Mouse (Mus musculus) liver, embryonic 15.5 days (tissue): Measurements from ENCODE around the gene Epc2. TPM values are rescaled to one million over a fixed set of nuclear protein-coding genes. Genes with fewer than 3 reads are reported as not detected.
A peak's percentile ranks its signal among the peaks of the same experiment; 100 is the strongest.

Experiments
- ATAC-seq: fragments of 200-750 bp; cut with Nextera tagmentation; 2 replicates; pipeline ENCODE4 v1.8.0; 2017; ENCODE audit warnings: moderate number of reproducible peaks, mild to moderate bottlenecking, moderate library complexity; ENCODE audit not compliant: insufficient read depth
- H3K27ac ChIP-seq: fragments of 300-500 bp; sonication (generic); replicated peaks from 2 replicates; pipeline ENCODE4 v1.5.1; 2015; ENCODE audit warnings: mild to moderate bottlenecking, inconsistent platforms
- H3K27me3 ChIP-seq: fragments of 300-500 bp; sonication (generic); 2 replicates; pipeline ENCODE4 v1.6.1; 2015; ENCODE audit warnings: mild to moderate bottlenecking, inconsistent platforms
- H3K36me3 ChIP-seq: fragments of 300-500 bp; sonication (generic); replicated peaks from 2 replicates; pipeline ENCODE4 v1.6.1; 2015; ENCODE audit warnings: moderate library complexity, mild to moderate bottlenecking, inconsistent platforms
- H3K4me1 ChIP-seq: fragments of 300-500 bp; sonication (generic); replicated peaks from 2 replicates; pipeline ENCODE4 v1.6.1; 2015; ENCODE audit warnings: inconsistent platforms
- H3K4me2 ChIP-seq: fragments of 300-500 bp; sonication (generic); 2 replicates; pipeline ENCODE4 v1.6.1; 2015; ENCODE audit warnings: moderate library complexity, mild to moderate bottlenecking, inconsistent platforms
- H3K4me3 ChIP-seq: fragments of 300-500 bp; sonication (generic); replicated peaks from 2 replicates; pipeline ENCODE4 v1.5.1; 2015; ENCODE audit warnings: mild to moderate bottlenecking, inconsistent platforms
- H3K9ac ChIP-seq: fragments of 300-500 bp; sonication (generic); 2 replicates; pipeline ENCODE4 v1.6.1; 2015; ENCODE audit warnings: moderate library complexity, mild to moderate bottlenecking, inconsistent platforms
- H3K9me3 ChIP-seq: fragments of 300-500 bp; sonication (generic); replicated peaks from 2 replicates; pipeline ENCODE4 v1.6.1; 2016; ENCODE audit warnings: inconsistent platforms
- WGBS: fragments of 180-500 bp; shearing (Covaris S2); methylation state at CpG from one replicate; pipeline ENCODE4 v1.1.7; 2015; ENCODE audit warnings: mixed read lengths; ENCODE audit not compliant: insufficient replicate concordance; 5-methylcytosine and 5-hydroxymethylcytosine counted together
- polyA plus RNA-seq: library from polyadenylated mRNA; unstranded; fragments of >200 nt; fragmentation: Nextera tagmentation; extraction: Ambion mirVana; gene quantifications from 2 replicates; pipeline ENCODE4 v1.2.1, GENCODE M21; 2015

Gene Epc2
- polyA plus RNA-seq, 1 experiment from 2014 or later = 2.0 TPM

GRCm38 (mm10) chr2:49433211-49433610 is 18.1 kb upstream of the Epc2 start:
- no peaks in the 10 kb centered on the region for H3K9me3 ChIP-seq
- H3K4me1 ChIP-seq = no peaks in the 10 kb centered on the region
- H3K4me2 ChIP-seq = no peak overlapping the region
- H3K27ac ChIP-seq = no peak overlapping the region
- H3K9ac ChIP-seq = no peak overlapping the region
- no peaks in the 10 kb centered on the region for H3K27me3 ChIP-seq
- H3K36me3 ChIP-seq = no peaks in the 10 kb centered on the region
- ATAC-seq = no peak
- WGBS = 74% methylated on average over 9 of the region's 9 CpGs
- H3K4me3 ChIP-seq = no peak overlapping the region

GRCm38 (mm10) chr2:49446238-49446637 is 5.0 kb upstream of the Epc2 start:
- 53% methylated on average over 2 of the region's 2 CpGs for WGBS
- H3K4me2 ChIP-seq = no peak overlapping the region
- no peak for ATAC-seq
- peaks cover 4% of the 10 kb centered on the region; the same call in 1 of the 2 replicates for H3K4me1 ChIP-seq
- no peaks in the 10 kb centered on the region for H3K36me3 ChIP-seq
- H3K27ac ChIP-seq = no peak overlapping the region
- H3K4me3 ChIP-seq = no peak overlapping the region
- H3K9ac ChIP-seq = no peak overlapping the region
- H3K27me3 ChIP-seq = peaks cover 19% of the 10 kb centered on the region
- no peaks in the 10 kb centered on the region for H3K9me3 ChIP-seq

- Histone ChIP-seq H3K27me3 (peaks cover 19% of the 10 kb centered on the region), H3K4me2 (no peak overlapping the region), H3K9me3 (no peaks in the 10 kb centered on the region), H3K9ac (no peak overlapping the region), H3K4me1 (peaks cover 4% of the 10 kb centered on the region; the same call in 1 of the 2 replicates), H3K4me3 (no peak overlapping the region), H3K36me3 (no peaks in the 10 kb centered on the region), H3K27ac (no peak overlapping the region)
- 58% methylated on average over 8 of the region's 8 CpGs for WGBS
- no peak for ATAC-seq
Measured at GRCm38 (mm10) chr2:49447586-49448475, 3.5 kb upstream of the Epc2 start.

GRCm38 (mm10) chr2:49450467-49450866 is 819 bp upstream of the Epc2 start:
- 19% methylated on average over 4 of the region's 4 CpGs for WGBS
- Histone ChIP-seq H3K27ac (no peak overlapping the region), H3K9ac (peak overlapping the region; percentile 91; the same call in 1 of the 2 replicates), H3K4me3 (peak overlapping the region; percentile 86), H3K4me2 (peak overlapping the region; percentile 93), H3K27me3 (peaks cover 19% of the 10 kb centered on the region), H3K36me3 (no peaks in the 10 kb centered on the region), H3K4me1 (peaks cover 15% of the 10 kb centered on the region), H3K9me3 (no peaks in the 10 kb centered on the region)
- no peak for ATAC-seq

- H3K9me3 ChIP-seq = no peaks in the 10 kb centered on the region
- WGBS = under 1% methylated on average over 51 of the region's 64 CpGs
- ATAC-seq = peak; percentile 81
Measured at GRCm38 (mm10) chr2:49451637-49452211, 438 bp downstream of the Epc2 start.

GRCm38 (mm10) chr2:49452451-49453081 is 1.3 kb downstream of the Epc2 start:
- Histone ChIP-seq H3K27me3 (peaks cover 18% of the 10 kb centered on the region), H3K9ac (peak overlapping the region; percentile 91), H3K27ac (peak overlapping the region; percentile 97), H3K4me2 (peak overlapping the region; percentile 93), H3K4me3 (peak overlapping the region; percentile 86), H3K9me3 (no peaks in the 10 kb centered on the region), H3K4me1 (peaks cover 21% of the 10 kb centered on the region), H3K36me3 (no peaks in the 10 kb centered on the region)
- under 1% methylated on average over 37 of the region's 37 CpGs for WGBS
- ATAC-seq = peak; percentile 48

More at GRCm38 (mm10) chr2:49451637-49452211, 438 bp downstream of the Epc2 start:
- Histone ChIP-seq H3K4me2 (peak overlapping the region; percentile 93), H3K4me3 (peak overlapping the region; percentile 86), H3K9ac (peak overlapping the region; percentile 91), H3K36me3 (no peaks in the 10 kb centered on the region), H3K4me1 (peaks cover 21% of the 10 kb centered on the region), H3K27me3 (peaks cover 19% of the 10 kb centered on the region), H3K27ac (peak overlapping the region; percentile 97)

- Histone ChIP-seq H3K36me3 (0 out of 2 replicates have a peak, but pooled peaks cover 3% of the 10 kb centered on the region), H3K4me3 (no peak overlapping the region), H3K27ac (no peak overlapping the region), H3K27me3 (no peaks in the 10 kb centered on the region), H3K4me1 (peaks cover 17% of the 10 kb centered on the region), H3K9me3 (no peaks in the 10 kb centered on the region), H3K4me2 (no peak overlapping the region), H3K9ac (no peak overlapping the region)
- WGBS = 58% methylated on average over 2 of the region's 2 CpGs
- ATAC-seq = no peak
Measured at GRCm38 (mm10) chr2:49457797-49458196, 6.5 kb downstream of the Epc2 start.

- Histone ChIP-seq H3K9me3 (no peaks in the 10 kb centered on the region), H3K9ac (no peak overlapping the region), H3K4me2 (no peak overlapping the region), H3K36me3 (0 out of 2 replicates have a peak, but pooled peaks cover 3% of the 10 kb centered on the region), H3K27ac (no peak overlapping the region), H3K4me3 (no peak overlapping the region), H3K4me1 (peaks cover 15% of the 10 kb centered on the region), H3K27me3 (no peaks in the 10 kb centered on the region)
- WGBS = 39% methylated on average over 3 of the region's 3 CpGs
- no peak for ATAC-seq
Measured at GRCm38 (mm10) chr2:49465672-49466222, 14.5 kb downstream of the Epc2 start.

GRCm38 (mm10) chr2:49467038-49467437 is 15.8 kb downstream of the Epc2 start:
- no peaks in the 10 kb centered on the region for H3K36me3 ChIP-seq
- H3K27ac ChIP-seq = no peak overlapping the region
- peaks cover 22% of the 10 kb centered on the region for H3K4me1 ChIP-seq
- no peaks in the 10 kb centered on the region for H3K9me3 ChIP-seq
- no peaks in the 10 kb centered on the region for H3K27me3 ChIP-seq
- H3K4me3 ChIP-seq = no peak overlapping the region
- 68% methylated on average over 1 of the region's 1 CpGs for WGBS
- H3K9ac ChIP-seq = no peak overlapping the region
- H3K4me2 ChIP-seq = no peak overlapping the region
- ATAC-seq = no peak

- Histone ChIP-seq H3K27me3 (no peaks in the 10 kb centered on the region), H3K4me2 (no peak overlapping the region), H3K4me1 (peaks cover 24% of the 10 kb centered on the region), H3K27ac (no peak overlapping the region), H3K9ac (no peak overlapping the region), H3K36me3 (no peaks in the 10 kb centered on the region), H3K9me3 (no peaks in the 10 kb centered on the region), H3K4me3 (no peak overlapping the region)
- 72% methylated on average over 3 of the region's 3 CpGs for WGBS
- no peak for ATAC-seq
Measured at GRCm38 (mm10) chr2:49471188-49471587, 19.9 kb downstream of the Epc2 start.
